Mouse (Mus musculus): ENCODE results near the gene Cldn13.
"Not testable (repeated sequence)": the region's sequence is repeated elsewhere in the genome, so short reads cannot be mapped to it uniquely, and the experiment has no call there.

Gene Cldn13

DNA sequence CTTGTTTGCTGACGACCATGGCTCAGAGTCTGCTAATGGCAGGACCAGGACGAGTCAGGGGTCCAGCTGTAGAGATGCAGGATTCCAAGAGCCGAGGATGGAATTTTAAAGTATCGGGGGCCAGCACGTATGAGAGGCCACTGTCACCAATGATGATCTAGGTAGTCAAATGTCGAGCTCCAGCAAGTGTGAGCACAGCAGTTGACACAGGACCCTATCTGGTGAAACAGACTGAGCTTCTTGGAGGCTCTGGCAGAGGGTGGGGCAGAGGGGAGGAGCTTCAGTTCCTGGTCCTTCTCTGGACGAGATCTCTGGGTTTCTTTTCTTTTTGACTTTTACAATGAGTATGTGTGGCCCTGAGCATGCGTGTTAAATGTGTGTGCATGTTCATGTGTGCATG is at the start of gene Cldn13:
Cldn13 (minus strand) TSS at position 216 of the 400 bp plus-strand sequence.
- no peak for DNase-seq

DNA sequence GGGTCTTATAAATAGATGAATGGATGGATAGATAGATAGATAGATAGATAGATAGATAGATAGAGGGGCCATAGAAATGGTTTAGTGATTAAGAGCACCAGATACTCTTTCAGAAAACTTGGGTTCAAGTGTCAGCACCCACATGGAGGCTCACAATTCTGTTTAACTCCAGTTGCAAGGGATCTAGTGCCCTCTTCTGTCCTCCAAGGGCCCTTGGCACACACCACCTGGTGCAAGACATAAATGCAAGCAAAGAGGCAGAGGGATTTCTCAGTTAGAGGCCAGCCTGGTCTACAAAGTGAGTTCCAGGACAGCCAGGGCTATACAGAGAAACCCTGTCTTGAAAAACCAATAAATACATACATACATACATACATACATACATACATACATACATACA is 49.3 kb upstream of the Cldn13 start:
- DNase-seq, result not testable (repeated sequence)

DNA sequence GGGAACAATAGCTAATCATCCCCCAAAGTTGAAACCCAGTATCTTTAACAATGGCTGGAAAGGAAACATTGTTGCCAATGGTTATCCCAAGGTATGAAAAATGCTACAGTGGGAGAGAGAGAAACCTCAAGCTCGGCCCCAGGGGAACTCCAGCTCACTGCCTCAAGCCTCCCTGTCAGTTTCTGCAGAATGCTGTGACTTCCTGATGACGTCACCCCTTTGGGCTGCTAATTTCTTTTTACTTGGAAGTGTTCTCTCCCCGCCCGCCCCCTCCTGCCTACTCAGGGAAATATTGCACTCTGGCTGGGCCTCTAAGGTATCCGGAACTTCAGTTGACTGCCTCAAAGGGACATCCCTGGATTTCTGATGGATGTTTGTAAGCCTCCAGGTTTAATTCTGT is 48.2 kb upstream of the Cldn13 start:
- no peak for DNase-seq

DNA sequence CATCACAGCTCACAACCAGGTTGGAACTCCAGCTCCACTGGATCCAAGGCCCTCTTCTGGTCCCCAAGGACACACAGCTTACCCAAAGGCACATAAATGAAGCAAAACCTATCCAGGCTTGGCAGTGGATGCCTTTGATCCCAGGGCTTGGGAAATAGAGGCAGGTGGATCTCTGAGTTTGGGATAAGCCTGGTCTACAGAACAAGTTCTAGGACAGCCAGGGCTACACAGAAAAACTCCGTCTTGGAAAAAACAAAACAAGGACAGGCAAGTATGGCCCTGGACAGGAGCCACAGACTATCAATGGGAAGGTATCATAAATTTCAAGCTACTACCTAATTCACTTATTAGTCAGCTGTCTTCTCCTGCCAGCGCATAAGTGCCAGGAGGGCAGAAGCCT is 46.2 kb upstream of the Cldn13 start:
- DNase-seq, result no peak

DNA sequence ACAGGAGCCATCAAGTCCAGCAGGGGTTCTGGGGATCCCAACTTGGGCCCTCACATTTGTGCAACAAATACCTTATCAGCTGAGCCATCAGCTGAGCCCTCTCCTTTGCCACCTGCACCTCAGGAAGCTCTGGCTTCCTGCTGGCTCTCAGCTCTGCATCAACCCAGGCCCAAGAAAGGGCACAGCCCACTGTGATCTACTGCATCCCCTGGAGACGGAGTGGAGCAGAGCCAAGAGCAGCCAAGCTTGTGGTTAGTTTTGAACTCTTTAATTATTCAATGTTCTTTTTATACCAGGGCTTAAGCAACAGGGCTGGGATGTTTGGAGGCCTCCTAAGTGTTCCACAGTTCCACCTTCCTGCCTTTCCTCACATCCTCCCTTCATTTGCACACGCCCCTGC is 45.1 kb upstream of the Cldn13 start:
- DNase-seq, result peak; percentile 45 to 65

DNA sequence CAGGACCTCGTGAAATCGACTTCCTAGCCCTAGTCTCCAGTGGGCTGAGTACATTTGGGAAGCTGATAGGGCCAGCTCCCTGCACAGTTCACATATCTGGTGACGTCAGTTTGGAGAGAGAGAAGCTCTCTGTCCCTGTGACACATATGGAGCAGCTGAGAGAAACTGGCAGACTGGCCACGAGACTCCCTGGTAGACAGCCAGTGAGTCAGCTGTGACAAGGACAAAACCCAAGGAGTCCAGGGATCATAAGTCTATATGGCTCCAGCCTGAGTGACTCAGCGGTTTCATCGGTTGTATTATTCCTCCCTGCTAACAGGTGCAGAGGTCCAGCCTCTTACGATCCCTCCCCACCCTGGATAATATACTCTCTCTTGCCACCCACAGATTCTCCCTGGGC is 43.8 kb upstream of the Cldn13 start:
- no peak for DNase-seq

DNA sequence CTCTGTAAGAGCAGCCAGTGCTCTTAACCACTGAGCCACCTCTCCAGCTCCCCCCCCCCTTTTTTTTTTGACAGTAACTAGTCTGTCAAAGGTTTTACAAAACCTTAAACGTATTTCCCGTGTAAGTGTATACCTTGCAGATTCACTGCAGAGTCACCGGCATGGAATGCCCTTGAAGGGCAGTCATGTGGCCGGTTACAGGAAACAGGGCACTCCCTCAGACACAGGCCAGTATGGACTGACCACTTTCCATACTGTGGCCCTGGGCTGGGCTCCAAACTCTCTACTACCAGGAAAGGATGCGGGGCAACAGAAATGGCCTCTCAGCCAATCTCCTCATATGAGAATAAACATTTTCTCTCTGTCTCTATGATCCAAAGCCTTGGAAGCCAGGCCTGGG is 40.2 kb upstream of the Cldn13 start:
- DNase-seq, result no peak

DNA sequence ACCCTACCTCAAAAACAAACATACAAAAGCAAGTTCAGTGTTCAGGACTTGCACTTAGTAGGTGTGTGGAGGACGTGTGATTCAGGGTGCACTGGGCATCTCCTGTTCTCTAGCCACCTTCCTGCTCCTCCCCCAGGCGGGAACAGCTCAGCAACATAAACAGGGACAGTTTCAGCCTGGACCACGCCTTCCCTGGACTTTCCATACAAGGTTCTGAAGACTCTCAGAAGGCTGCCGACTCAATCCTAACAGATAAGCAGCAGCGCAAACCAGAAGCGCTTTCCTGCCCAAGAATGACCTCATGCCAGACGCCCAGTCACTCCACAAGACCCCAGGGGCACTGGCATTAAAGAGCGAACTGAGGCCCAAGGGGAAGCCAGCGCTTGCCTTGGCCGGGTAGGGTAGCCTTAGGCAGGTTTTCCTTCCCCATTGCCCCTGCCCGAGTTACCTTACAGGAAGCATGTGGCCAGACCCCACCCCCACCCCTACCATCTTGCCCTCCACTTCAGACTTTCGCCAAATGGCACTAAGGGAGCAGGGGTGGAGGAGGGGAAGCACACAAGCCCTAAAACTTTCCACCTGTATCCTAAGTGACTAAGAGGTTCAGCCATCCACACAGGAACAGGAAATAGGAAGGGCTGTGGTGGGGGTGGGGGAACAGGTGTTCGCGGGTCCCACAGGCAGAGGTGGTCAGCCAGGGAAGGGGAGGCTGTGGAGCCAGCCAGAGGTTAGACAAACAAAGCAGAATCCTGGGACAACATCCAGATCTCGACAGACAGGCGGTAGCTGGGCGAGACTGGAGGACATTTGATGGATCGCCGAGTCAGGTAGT is 35.9 kb upstream of the Cldn13 start:
- peak; percentile 61 to 71 for DNase-seq

DNA sequence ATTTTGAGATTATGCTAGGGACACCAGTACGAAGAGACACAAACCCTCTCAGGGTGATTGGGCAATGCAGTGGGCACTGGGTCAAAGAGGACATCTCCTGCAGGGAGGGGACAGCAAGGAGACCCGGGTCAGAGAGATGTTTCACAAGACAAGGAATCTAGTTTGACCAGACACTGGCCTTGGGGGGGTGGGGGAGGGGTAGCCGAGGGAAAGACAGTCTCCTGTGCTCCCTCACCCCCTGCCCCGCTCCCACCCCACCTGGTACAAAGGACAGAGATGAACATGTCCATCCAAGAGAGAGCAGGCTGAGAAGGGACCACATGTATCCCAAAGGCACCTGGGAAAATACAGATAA is 32.7 kb upstream of the Cldn13 start:
- DNase-seq, result no peak

DNA sequence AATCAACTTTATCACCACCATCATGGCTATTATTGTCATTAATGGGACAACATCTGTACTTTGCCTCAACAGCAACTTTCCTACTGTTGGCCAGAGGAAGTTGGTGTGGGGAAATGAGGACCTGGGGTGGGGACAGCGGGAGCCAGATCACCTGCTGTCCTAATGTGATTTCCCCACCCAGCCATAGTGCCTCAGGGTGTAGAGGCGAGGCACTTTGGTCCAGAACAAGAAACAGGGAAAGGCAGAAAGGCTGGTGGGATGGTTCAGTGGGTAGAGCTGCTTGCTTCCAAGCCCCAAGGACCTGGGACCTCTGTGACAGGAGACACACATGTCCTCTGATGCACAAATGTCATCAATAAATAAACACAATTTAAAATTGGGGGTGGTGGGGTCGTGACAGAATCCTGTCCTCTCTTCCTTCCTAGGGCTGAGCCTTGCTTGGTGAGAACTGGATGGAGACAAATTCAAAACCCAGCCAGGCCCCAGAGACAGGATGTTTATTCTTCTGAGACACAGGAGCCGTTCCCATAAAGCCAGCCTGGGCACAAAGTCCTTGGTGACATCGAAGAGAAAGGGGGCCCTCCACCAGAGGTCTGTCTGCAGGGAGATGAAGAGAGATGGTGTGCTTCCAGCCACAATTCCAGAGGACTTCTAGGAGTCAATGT is 32.2 kb upstream of the Cldn13 start:
- DNase-seq, result peak in 1 of 2 experiments; percentile 30

DNA sequence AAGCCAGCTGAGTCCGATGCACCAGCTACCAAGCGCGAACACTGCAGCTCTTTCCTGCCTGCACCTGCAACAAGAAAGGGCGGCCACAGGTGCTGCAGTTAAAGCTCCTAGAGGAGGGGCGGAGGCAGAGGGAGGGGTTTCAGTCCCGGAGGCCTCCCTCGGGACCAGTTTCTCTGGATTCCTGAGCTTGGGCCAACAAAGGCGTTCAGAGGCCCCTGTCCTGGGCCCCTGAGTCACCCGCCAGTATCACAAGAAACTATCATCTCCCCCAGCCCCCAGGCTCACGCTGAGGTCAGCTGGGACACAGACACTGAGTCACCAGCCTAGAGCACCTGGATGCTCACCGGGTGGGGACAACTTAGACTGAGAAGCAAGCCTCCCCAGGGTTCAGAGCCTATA is 31.5 kb upstream of the Cldn13 start, which contains the start of gene Cldn4:
Cldn4 (minus strand) TSS at position 78 of the 399 bp plus-strand sequence.
- peak; percentile 76 to 85 for DNase-seq

DNA sequence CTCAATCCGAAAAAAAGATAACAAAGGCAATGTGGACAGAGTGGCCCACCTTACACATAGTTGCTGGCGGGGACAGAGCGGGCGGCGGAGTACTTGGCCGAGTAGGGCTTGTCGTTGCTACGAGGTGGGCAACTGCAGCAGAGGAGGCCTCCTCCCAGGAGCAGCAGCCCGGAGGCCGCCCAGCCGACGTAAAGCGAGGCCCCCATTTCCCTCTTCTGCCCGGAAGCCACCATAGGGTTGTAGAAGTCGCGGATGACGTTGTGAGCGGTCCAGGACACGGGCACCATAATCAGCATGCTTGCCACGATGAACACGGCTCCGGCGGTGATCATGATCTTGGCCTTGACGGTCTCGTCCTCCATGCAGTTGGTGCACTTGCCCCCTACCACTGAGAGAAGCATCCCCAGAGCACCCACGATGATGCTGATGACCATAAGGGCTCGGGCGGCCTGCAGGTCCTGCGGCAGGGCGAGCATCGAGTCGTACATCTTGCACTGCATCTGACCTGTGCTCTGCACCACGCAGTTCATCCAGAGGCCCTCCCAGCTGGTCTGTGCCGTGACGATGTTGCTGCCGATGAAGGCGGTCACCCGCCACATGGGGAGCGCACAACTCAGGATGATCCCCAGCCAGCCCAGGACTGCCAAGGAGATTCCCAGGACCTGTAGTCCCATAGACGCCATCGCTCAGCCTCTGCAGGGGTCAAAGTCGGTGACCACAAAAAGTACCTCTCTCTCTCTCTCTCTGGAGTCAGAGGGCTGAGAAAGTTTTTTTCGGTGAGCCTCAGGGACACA is 30.9 kb upstream of the Cldn13 start:
- DNase-seq, result no peak

DNA sequence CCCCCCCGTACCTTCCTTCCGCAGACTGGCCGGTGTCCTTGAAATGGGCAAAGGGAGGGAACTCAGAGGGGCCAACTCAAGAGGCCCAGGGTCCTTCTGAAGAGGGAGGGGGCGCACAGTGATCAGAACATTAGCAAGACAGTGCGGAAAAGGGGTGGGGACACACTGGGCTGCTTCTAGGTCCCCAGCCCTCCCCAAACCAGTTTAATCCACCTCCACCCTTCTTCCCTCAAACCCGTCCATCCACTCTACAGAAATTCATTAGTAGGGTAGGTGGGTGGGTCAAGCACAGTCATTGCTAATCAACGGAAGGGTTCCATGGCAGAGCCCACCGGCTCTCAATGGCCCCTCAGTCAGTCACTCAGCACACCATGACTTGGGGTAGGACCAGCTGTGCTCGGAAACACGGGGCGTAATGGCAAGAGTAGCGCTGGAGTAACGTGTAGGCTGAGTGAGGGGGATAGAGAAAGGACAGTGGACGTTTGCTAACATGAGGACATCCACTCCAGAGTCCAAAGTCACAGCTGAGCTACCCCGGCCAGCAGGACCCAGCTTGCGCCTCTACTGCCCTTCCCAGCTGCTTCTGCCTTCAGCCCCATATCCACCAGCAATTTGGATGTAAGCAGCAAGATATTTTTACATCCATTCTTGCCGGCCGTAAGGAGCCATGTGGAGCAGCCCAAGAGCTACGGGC is 30.1 kb upstream of the Cldn13 start:
- DNase-seq, result no peak

DNA sequence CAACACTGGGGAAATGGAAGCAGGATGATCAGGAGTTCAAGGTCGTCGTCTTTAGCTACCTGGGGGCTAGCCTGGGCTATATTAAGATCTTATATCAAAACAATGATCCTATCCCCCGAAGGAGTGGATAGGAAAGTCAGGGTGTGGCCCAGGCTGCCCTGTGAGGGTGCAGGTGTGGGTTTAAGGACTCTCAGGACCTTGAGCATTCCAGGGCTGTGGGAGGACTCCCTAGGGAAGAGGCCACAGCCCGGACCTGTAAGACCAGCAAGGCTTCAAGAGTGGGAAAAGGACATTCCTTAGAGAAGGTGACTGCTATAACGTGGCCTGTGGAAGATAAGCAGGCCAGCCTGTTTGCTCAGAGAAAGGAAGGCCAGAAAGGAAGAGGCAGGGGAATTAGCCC is 28.9 kb upstream of the Cldn13 start:
- DNase-seq, result no peak

DNA sequence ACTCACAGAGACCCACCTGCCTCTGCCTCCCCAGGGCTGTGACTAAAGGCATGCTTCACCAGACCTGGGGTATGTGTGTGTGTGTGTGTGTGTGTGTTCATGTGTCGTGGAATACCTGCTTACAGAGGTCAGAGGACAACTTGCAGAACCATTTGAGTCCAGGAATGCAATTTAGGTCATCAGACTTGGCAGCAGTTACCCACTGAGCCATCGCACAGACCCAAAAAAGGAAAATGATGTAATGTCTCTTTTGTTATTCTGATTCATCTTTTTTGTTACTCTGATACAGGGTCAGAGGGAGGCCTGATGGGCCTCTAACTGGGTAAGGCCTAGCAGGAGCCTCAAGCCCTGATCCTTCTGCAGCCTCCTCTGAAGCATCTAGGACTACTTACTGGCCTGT is 27.4 kb upstream of the Cldn13 start:
- no peak for DNase-seq

DNA sequence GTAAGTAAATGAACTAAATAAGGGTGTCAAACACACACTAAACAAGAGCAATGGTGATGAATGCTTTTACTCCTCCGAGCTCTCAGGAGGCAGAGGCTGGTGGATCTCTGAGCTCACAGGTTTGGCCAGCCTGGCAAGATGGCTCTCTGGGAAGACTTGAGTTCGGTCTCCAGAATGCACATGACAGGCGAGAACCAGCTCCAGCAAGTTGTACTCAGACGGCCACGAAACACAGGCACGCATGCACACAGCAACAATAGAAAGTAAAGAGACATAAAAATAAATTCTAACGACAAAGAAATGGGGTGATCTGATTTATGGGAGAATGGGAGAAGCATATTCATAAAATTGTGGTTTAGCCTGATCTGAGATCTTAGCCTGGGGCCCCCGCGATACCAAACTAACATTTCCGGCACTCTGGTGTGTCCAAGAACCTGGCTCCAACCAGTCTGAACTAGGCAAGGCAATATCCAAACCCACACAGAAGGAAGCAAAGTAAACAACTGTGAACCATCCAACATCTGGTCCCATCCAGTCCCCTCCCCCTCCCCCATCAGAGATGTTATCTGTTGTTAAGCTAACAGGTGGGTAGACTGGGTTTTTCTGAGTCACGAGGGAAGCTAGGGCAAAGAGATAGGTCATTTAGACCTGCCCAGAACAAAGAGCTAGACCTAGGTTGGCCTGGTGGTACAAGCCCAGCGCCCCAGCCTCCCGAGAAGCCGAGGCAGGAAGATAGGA is 26.3 kb upstream of the Cldn13 start:
- DNase-seq, result peak; percentile 57 to 72

DNA sequence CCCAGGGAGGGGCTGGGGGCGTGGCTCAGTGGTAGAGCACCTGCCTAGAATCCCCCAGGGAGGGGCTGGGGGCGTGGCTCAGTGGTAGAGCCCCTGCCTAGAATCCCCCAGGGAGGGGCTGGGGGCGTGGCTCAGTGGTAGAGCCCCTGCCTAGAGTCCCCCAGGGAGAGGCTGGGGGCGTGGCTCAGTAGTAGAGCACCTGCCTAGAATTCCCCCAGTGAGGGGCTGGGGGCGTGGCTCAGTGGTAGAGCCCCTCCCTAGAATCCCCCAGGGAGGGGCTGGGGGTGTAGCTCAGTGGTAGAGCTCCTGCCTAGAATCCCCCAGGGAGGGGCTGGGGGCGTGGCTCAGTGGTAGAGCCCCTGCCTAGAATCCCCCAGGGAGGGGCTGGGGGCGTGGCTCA is 24.2 kb upstream of the Cldn13 start:
- not testable (repeated sequence) for DNase-seq

DNA sequence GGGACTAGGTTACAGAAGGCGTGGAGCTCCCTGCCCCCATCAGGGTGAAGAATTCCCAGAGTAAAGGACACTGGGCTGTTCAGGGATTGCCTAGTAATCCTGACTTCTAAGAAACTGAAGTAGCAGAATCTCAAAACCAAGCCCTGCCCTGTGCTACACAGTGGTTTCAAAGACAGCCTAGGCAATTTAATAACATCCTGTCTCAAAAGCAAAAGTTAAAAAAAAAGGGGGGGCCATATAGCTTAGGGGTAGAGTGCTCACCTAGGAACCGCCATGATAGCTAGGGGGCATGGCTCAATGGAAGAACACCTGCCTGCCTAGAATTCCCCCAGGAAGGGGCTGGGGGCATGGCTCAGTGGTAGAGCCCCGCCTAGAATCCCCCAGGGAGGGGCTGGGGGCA is 23.7 kb upstream of the Cldn13 start:
- DNase-seq, result no peak

DNA sequence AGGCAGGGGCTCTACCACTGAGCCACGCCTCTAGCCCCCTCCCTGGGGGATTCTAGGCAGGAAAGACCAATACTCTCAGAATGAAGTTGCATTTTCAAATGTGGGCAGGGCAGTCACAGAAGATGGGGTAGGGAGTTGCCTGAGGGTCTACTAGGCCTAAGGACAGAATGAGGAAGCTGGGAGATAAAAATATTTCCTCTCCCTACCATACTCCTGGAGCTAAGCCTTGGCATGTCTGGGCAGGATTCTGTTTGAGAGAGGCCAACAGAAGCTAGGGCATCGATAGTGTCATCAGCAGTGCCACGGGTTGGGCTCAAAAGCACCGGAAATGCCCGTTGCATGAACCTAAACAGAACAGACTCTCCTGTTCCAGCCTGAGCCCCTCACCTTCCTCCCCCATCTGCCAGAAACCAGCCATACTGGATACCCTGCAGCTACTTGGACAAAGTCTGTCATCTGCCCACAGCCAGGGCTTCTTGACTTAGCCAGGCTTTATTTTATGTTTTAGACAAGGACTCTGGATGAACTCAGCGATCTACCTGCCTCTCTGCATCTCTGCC is 21.4 kb upstream of the Cldn13 start:
- DNase-seq, result no peak

DNA sequence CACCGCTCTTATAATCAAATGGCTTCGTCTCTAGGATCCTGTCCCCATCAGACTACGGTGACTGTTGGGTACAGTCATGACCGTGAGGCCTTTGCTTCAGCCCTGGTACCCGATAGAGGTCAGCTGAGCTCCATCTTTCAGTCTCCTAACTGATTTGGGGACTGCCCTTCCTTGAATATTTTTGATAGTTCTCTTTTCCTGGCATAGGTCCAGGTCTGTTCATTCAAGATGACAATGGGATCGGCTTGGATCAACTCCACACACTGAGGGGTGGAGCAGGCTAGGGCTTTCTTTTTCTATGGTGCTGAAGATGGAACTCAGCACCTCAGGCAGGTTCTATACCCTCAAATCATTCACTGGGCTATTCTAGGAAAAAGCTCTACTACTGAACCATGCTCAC is 20.7 kb upstream of the Cldn13 start:
- DNase-seq, result no peak

DNA sequence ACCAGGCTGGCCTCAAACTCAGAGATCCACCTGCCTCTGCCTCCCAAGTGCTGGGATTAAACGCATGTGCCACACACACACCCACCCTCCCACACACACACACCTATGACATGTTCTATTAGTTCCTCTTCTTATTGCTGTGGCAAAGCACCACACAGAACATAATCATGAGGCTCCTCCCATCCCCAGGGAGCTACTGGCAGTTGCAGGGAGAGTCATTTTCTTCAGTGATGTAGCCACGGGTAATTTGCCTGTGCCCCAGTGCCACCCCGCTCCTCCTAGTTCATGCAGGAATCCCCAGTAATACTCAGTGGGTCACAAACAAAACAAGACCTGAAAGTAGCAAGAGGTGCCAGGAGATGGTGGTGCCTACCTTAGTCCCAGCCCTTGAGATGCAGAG is 19.3 kb upstream of the Cldn13 start:
- DNase-seq, result no peak

DNA sequence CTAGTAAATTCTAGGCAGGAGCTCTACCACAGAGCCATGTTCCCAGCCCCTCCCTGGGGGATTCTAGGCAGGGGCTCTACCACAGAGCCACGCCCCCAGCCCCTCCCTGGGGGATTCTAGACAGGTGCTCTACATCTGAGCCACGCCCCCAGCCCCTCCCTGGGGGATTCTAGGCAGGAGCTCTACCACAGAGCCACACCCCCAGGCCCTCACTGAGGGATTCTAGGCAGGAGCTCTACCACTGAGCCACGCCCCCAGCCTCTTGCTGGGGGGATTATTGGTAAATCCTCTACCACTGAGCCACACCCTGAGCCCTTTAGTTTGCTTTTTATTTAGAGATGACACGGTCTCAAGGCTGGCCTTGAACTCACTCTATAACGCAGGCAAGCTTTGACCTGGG is 18.4 kb upstream of the Cldn13 start:
- peak in 1 of 2 experiments; percentile 56 for DNase-seq

Measured in thymus, postnatal 36 days (tissue).